Mouse (Mus musculus) gastrocnemius, postnatal 4 days (tissue): ENCODE measurements around the gene Taf12. TPM values are rescaled to one million over a fixed set of nuclear protein-coding genes. Genes with fewer than 3 reads are reported as not detected.

ENCODE experiments used
- DNase-seq, 2 experiments: peaks; one replicate each; pipeline ENCODE4 v3.0.0; 2021 to 2022; ENCODE audit warnings: low spot score in 2 of 2, mixed read lengths in 2 of 2
- long read RNA-seq, 2 experiments: library from polyadenylated mRNA; stranded (forward); transcript quantifications; one replicate each; pipeline ENCODE4 v2.0.0; 2021
- total RNA-seq, 2 experiments: library from RNA; stranded (reverse); gene quantifications; 2 replicates each; pipeline ENCODE4 v1.2.3; 2021

Taf12 gene
- 10 to 100 TPM; 26.6 to 29.2 TPM for total RNA-seq
- long read RNA-seq, experiment 1, transcript Taf12-201 (6 exons, 3,787 nt) = major isoform, 26 of 55 reads
- long read RNA-seq, experiment 1, transcript Taf12-202 (7 exons, 777 nt) = minor isoform, 22 of 55 reads
- long read RNA-seq, experiment 1, partial matches to known transcripts = 3 of 55 reads
- long read RNA-seq, experiment 1, other reads (novel, unspliced or antisense) = 4 of 55 reads
- long read RNA-seq, experiment 2, transcript Taf12-202 (7 exons, 777 nt) = minor isoform, 12 of 36 reads
- long read RNA-seq, experiment 2, transcript Taf12-201 (6 exons, 3,787 nt) = major isoform, 18 of 36 reads
- long read RNA-seq, experiment 2, partial matches to known transcripts = 1 of 36 reads
- long read RNA-seq, experiment 2, other reads (novel, unspliced or antisense) = 5 of 36 reads

DNA sequence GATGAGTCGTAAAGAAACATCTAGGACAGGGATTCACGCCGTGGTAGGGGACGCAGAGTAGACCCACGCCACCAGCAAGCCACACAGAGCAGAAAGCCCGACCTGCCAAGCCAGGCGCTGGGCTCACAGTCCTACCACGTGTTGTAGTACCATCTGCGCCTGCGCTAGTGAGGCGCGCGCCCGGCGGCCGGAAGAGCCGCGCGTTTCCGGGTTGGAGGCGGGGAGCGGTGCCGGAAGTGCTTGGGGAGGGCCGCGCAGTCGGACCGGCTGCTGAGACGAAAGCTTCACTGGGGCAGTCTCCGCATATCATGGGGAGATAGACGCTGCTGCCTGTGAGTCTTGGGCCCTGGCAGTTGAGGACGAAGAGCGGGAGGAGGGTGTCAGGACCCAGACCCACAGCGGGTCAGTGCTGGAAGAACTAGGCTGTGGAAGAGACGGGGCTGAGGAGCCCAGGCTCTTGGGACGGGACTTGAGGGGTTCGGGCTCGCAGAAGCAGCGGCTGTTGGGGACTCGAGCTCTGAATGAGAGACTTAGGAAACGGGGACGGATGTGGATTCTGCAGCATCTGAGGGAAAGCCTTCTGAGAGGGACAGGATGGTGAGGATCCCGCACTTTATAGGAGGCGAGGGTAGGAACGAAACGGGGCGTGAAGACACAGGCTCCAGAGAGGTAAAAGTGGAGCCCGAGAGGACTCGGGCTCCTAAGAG lies at the start of gene Taf12:
TSS of gene Taf12 (plus strand) at position 220 of the 707 bp plus-strand sequence.
- peak; percentile 87 to 91 for DNase-seq

GRCm38 (mm10) chr4:132230422-132230821 lies 43.8 kb upstream of the Taf12 start:
- no peak for DNase-seq

- DNase-seq = no peak
These were observed 39.5 kb upstream of the Taf12 start for GRCm38 (mm10) chr4:132234710-132235109.

DNA sequence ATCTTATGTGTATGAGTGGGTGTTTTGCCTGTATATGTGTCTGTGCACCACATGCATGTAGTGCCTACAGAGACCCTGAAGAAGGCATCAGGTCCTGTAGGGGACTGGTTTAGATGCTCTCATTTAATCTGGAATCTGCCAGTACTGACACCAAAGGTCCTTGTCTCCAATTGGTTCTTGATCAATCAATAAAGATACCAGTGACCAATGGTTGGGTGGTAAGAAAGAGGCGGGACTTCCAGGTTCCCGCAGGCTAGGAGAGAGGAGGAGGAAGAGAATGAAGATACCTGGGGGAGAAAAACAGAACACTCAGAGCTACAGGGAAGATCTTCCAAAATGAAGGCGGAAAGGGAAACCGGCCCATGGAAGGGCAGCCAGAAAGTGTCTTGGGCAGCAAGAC lies 35.8 kb upstream of the Taf12 start:
- DNase-seq = no peak

- DNase-seq = no peak
These were observed 33.8 kb upstream of the Taf12 start for GRCm38 (mm10) chr4:132240367-132240766.

GRCm38 (mm10) chr4:132241208-132241607 lies 33.0 kb upstream of the Taf12 start:
- DNase-seq = no peak

GRCm38 (mm10) chr4:132245643-132246042 lies 28.5 kb upstream of the Taf12 start:
- no peak for DNase-seq

GRCm38 (mm10) chr4:132247451-132247997 lies 26.7 kb upstream of the Taf12 start:
- no peak for DNase-seq

GRCm38 (mm10) chr4:132251596-132251995 lies 22.6 kb upstream of the Taf12 start:
- no peak for DNase-seq

GRCm38 (mm10) chr4:132253128-132253527 lies 21.0 kb upstream of the Taf12 start:
- no peak for DNase-seq

GRCm38 (mm10) chr4:132253622-132254021 lies 20.6 kb upstream of the Taf12 start:
- DNase-seq = no peak

DNA sequence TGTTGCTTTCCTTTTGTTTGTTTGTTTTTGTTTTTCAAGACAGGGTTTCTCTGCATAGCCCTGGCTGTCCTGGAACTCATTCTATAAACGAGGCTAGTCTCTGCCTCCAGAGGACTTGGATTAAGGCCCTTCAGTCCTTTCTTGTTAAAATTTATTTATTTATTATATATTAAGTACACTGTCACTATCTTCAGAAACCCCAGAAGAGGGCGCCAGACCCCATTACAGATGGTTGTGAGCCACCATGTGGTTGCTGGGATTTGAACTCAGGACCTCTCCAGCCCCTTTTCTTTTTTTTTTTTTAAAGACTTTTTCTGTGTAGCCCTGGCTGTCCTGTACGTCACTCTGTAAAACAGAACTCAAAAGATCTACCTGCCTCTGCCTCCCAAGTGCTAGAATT lies 19.2 kb upstream of the Taf12 start:
- DNase-seq = no peak

GRCm38 (mm10) chr4:132256384-132256783 lies 17.8 kb upstream of the Taf12 start:
- no peak for DNase-seq

GRCm38 (mm10) chr4:132259248-132259647 lies 14.9 kb upstream of the Taf12 start:
- DNase-seq = no peak

DNA sequence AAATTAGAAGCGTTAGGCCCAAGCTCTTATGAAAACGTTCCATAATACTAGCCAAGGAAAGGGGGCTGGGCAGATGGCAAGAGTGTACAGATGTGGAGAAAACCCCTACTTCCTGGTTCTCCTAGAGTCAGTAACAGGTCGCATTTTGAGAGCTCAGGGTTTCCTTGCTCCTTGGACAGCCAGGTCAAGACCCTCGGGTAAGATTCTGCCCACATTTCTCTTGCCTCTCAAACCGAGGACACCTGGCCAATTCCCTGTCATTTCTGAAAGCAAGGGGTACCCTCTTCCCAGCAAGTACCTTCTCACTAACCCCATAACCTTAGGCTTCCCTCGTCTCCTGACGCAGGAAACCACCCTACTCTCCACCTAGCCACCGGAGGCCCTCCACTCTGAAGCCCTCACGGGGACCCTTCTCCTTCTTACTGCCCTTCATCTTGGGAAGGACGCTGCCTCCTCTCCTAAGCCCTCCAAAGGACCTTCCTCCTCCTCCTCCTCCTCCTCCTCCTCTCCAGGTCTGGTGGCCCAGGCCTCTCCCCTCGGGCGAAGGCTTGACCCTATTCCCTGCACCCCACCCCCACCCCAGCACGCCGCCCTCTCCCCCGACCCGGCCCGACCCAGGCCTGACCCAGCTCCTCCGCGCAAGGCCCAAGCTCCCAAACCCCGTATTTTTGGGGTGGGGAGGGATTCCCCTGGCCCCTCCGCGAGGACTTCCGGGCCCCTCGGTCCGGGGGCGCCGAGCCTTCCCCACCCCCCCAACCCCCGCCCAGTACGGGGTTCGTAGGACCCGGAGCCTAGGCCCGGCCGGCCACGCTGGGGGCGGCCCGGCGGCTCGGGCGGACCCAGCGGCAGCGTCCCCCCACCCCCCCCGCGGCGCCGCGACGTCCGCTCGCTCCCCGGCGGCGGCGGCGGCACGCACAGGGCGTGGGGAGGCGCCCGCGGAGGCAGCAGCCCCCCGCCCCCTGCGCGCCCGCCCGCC lies 13.5 kb upstream of the Taf12 start:
- DNase-seq = peak; percentile 40 to 62

GRCm38 (mm10) chr4:132261514-132262357 lies 12.4 kb upstream of the Taf12 start, which contains the start of gene Gmeb1:
Gmeb1 (minus strand) TSS chr4:132261602.
- DNase-seq = peak; percentile 69 to 78

- no peak for DNase-seq
These were observed 11.9 kb upstream of the Taf12 start for GRCm38 (mm10) chr4:132262358-132262616.

GRCm38 (mm10) chr4:132263313-132263712 lies 10.9 kb upstream of the Taf12 start:
- no peak for DNase-seq

DNA sequence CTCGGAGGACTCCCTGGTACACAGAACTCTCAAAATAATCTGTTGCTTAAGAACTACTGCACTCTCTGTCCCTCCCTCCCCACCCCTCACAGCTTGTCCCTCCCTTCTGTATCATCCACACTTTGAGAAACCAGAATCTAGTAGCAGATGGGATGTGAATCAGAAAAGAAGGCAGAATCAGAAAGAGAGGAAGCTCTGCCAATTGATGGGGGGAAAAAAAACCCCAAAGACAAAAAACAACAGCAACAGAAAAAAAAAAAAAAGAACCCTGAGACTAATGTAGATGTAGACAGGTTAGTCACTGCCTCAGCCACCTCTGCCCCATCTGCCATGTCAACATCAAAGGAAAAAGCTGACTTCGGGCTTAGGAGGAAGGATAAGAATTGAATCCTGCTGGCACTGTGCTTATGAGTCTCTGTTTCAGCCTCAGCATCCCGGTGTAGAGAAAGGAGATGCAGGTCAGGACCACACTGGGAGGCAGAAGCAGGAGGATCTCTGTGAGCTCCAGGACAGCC lies 7.3 kb upstream of the Taf12 start:
- no peak for DNase-seq
